Mouse (Mus musculus) spleen, adult 2 months (tissue): ENCODE results near the gene Bpifa5.

ENCODE experiments used
- CTCF ChIP-seq: fragments of 200-500 bp; IDR thresholded peaks from 2 replicates; pipeline ENCODE4 v1.5.1; 2011; ENCODE audit warnings: mild to moderate bottlenecking, inconsistent platforms; ENCODE audit not compliant: insufficient read depth, insufficient read length, insufficient replicate concordance; ENCODE audit errors: extremely low read depth
- POLR2A ChIP-seq: fragments of 200-500 bp; IDR thresholded peaks from 2 replicates; pipeline ENCODE4 v1.6.1; 2011; ENCODE audit warnings: low read depth, low read length, inconsistent platforms

- TF ChIP-seq CTCF: no peak
- no peak for TF ChIP-seq POLR2A
Observed at GRCm38 (mm10) chr2:154171621-154172020, 9.2 kb downstream of the Bpifa5 start.
